Mouse (Mus musculus) forebrain, embryonic 10.5 days (tissue): ENCODE measurements around the gene Tmem89. TPM values are rescaled to one million over a fixed set of nuclear protein-coding genes. Genes with fewer than 3 reads are reported as not detected.

Source experiments
- DNase-seq: peaks from one replicate; pipeline ENCODE4 v3.0.0-alpha.2; 2017; ENCODE audit warnings: low spot score; ENCODE audit errors: extremely low spot score
- H3K27ac ChIP-seq: fragments of 300-500 bp; sonication (generic); 2 replicates; pipeline ENCODE4 v1.5.1; 2016; ENCODE audit warnings: mild to moderate bottlenecking
- H3K27me3 ChIP-seq: fragments of 300-500 bp; sonication (generic); 2 replicates; pipeline ENCODE4 v1.6.1; 2016; ENCODE audit warnings: mild to moderate bottlenecking; ENCODE audit not compliant: poor library complexity, severe bottlenecking
- H3K36me3 ChIP-seq: fragments of 300-500 bp; sonication (generic); replicated peaks from 2 replicates; pipeline ENCODE4 v1.6.1; 2016; ENCODE audit warnings: mild to moderate bottlenecking, moderate library complexity
- H3K4me1 ChIP-seq: fragments of 300-500 bp; sonication (generic); 2 replicates; pipeline ENCODE4 v1.6.1; 2016
- H3K4me3 ChIP-seq: fragments of 300-500 bp; sonication (generic); 2 replicates; pipeline ENCODE4 v1.5.1; 2016; ENCODE audit warnings: mild to moderate bottlenecking, moderate library complexity
- H3K9me3 ChIP-seq: fragments of 300-500 bp; sonication (generic); 2 replicates; pipeline ENCODE4 v1.6.1; 2016; ENCODE audit warnings: mild to moderate bottlenecking, moderate library complexity
- whole genome bisulfite sequencing: fragments of 180-500 bp; shearing (Covaris S2); methylation state at CpG from one replicate; pipeline ENCODE4 v1.1.7; 2016; 5-methylcytosine and 5-hydroxymethylcytosine counted together
- polyA plus RNA-seq: library from polyadenylated mRNA; unstranded; fragments of >200 nt; fragmentation: Nextera tagmentation; extraction: Ambion mirVana; gene quantifications from 2 replicates; pipeline ENCODE4 v1.2.1, GENCODE M21; 2016

Tmem89 gene
- polyA plus RNA-seq, 1 experiment from 2014 or later = not detected

DNA sequence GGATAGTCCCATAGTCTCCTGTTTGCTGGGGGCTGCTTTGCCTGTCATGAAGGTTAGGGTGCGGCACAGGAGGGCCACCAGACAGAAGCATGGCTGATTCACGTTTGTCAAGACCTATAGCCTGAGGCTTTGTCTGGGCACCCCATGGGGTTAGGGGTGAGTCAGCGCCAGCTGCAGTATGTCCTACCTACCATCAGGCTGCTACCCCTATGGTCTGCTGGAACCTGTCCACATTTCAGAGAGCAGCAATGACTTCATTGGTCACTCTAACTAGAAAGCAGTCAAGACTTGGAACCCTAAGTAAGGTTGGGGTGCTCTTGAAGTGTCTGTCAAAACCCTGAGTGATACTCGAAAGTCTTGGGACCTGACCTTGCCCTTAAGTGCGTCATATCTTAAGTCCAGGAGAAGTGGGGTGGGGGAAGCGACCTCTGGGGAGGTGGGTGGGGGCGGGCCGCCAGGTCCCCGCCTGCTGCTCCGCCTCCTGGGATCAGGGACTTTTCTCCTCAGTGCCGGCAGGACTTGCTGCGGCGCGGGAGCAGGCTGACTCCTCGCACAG, 38.7 kb downstream of the Tmem89 start, which contains the start of gene Col7a1:
Col7a1 (plus strand) TSS at position 506 of the 556 bp plus-strand sequence.
- Histone ChIP-seq H3K27ac (peak within 1 kb of the TSS; percentile 32; the same call in 1 of the 2 replicates), H3K36me3 (peaks cover 33% of the 10 kb centered on the region), H3K4me1 (peaks cover 44% of the 10 kb centered on the region), H3K9me3 (no peaks in the 10 kb centered on the region), H3K4me3 (peak within 1 kb of the TSS; percentile 41), H3K27me3 (peaks cover 29% of the 10 kb centered on the region)
- 10% methylated on average over 15 of the region's 15 CpGs for WGBS
- DNase-seq = no peak

DNA sequence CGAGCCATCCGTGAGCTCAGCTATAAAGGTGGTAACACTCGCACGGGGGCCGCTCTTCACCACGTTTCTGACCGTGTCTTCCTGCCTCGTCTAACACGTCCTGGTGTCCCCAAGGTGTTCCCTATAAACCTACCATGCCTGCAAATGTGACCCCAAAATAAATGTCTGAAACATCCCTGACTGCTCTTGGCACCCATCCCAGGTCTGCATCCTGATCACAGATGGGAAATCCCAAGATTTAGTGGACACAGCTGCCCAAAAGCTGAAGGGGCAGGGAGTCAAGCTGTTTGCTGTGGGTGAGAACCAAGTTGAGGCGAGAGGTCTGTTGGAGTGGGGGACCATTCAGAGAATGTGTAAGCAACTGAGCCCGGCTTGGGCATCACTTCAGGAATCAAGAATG, 40.8 kb downstream of the Tmem89 start:
- no peaks in the 10 kb centered on the region for H3K9me3 ChIP-seq
- peaks cover 13% of the 10 kb centered on the region for H3K36me3 ChIP-seq
- H3K4me3 ChIP-seq = no peak overlapping the region
- no peak for DNase-seq
- WGBS = 94% methylated on average over 11 of the region's 11 CpGs
- H3K4me1 ChIP-seq = peaks cover 27% of the 10 kb centered on the region
- peaks cover 29% of the 10 kb centered on the region for H3K27me3 ChIP-seq
- no peak overlapping the region for H3K27ac ChIP-seq

DNA sequence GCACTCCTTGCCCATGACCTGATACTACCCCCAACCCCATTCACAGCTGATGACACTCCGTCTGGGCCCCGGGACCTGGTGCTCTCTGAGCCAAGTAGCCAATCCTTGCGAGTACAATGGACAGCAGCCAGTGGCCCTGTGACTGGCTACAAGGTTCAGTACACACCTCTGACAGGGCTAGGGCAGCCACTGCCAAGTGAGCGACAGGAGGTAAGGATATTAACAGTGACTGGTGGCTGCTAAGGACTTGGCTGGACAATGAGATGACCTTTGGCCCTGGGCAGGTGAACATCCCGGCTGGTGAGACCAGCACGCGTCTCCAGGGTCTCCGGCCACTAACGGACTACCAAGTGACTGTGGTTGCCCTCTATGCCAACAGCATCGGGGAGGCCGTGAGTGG, 41.4 kb downstream of the Tmem89 start:
- peaks cover 7% of the 10 kb centered on the region for H3K36me3 ChIP-seq
- no peak overlapping the region for H3K27ac ChIP-seq
- 93% methylated on average over 11 of the region's 11 CpGs for WGBS
- no peak overlapping the region for H3K4me3 ChIP-seq
- H3K4me1 ChIP-seq = peaks cover 25% of the 10 kb centered on the region
- H3K27me3 ChIP-seq = peaks cover 29% of the 10 kb centered on the region
- H3K9me3 ChIP-seq = no peaks in the 10 kb centered on the region
- no peak for DNase-seq

DNA sequence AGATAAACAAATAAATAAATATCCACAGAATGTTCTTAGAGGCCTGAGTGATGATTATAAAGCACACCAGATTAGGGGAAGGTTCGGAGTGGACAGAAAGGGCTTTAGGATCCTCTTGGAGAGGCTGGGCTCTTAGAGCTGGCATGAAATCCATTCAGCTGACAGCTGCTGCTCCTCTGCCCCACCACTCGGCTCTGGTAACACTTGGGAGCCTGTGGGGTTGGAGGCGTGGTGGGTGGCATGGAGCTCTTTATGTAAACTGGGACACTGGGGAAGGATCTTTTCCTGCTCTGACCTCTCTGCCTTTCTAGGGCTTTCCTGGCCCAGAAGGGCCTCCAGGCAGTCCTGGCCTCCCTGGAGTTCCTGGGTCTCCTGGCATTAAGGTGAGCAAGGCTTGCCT, 49.2 kb downstream of the Tmem89 start:
- Histone ChIP-seq H3K27ac (no peak overlapping the region), H3K9me3 (no peaks in the 10 kb centered on the region), H3K36me3 (no peaks in the 10 kb centered on the region), H3K27me3 (no peaks in the 10 kb centered on the region), H3K4me1 (peaks cover 5% of the 10 kb centered on the region; the same call in 1 of the 2 replicates), H3K4me3 (no peak overlapping the region)
- DNase-seq = no peak
- WGBS = 76% methylated on average over 3 of the region's 3 CpGs

DNA sequence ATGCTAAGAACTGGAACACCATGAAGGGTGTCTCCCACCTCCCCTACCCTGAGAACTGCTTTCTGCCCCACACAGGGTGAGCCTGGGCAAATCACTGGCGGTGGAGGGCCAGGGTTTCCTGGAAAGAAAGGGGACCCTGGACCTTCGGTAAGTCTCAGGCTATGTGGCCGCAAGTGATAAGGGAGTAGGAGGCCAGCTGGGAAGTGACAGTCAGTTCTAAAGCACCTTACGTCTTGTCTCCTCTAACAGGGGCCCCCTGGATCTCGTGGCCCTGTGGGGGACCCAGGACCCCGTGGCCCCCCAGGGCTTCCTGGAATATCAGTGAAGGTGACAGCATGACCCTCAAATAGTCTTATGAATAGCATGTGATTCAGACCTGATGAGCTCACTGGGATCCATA, 49.9 kb downstream of the Tmem89 start:
- Histone ChIP-seq H3K9me3 (no peaks in the 10 kb centered on the region), H3K27me3 (no peaks in the 10 kb centered on the region), H3K4me3 (no peak overlapping the region), H3K4me1 (peaks cover 5% of the 10 kb centered on the region; the same call in 1 of the 2 replicates), H3K36me3 (no peaks in the 10 kb centered on the region), H3K27ac (no peak overlapping the region)
- DNase-seq = no peak
- 81% methylated on average over 6 of the region's 6 CpGs for WGBS

Other genes with a start within 250 kb of the Tmem89 start
- 28.5 and 30.1 TPM in 2 replicates for gene Prkar2a, start 225.3 kb upstream of the Tmem89 start, polyA plus RNA-seq
- 78.3 and 89.3 TPM in 2 replicates for gene Ip6k2, start 130.8 kb upstream of the Tmem89 start, polyA plus RNA-seq
- 14.1 and 18.8 TPM in 2 replicates for gene Nckipsd, start 106.3 kb upstream of the Tmem89 start, polyA plus RNA-seq
- gene Celsr3, start 88.3 kb upstream of the Tmem89 start, polyA plus RNA-seq = 1.5 and 2.1 TPM in 2 replicates
- 11.5 and 11.6 TPM in 2 replicates for gene Slc26a6, start 61.3 kb upstream of the Tmem89 start, polyA plus RNA-seq
- gene Uqcrc1, start 22.0 kb downstream of the Tmem89 start, polyA plus RNA-seq = 468 and 481 TPM in 2 replicates
- 1.5 and 2.3 TPM in 2 replicates for gene Col7a1, start 39.0 kb downstream of the Tmem89 start, polyA plus RNA-seq
- not detected in 2 replicates for gene Ucn2, start 71.4 kb downstream of the Tmem89 start, polyA plus RNA-seq
- 10.5 and 12.4 TPM in 2 replicates for gene Pfkfb4, start 77.2 kb downstream of the Tmem89 start, polyA plus RNA-seq
- 29.7 and 31.5 TPM in 2 replicates for gene Shisa5, start 123.9 kb downstream of the Tmem89 start, polyA plus RNA-seq
- gene Trex1, start 145.1 kb downstream of the Tmem89 start, polyA plus RNA-seq = 7.6 and 9.1 TPM in 2 replicates
- gene Atrip, start 159.5 kb downstream of the Tmem89 start, polyA plus RNA-seq = 34.9 and 35.0 TPM in 2 replicates
- 13.3 and 14.7 TPM in 2 replicates for gene Ccdc51, start 167.9 kb downstream of the Tmem89 start, polyA plus RNA-seq
- 793 and 804 TPM in 2 replicates for gene Tma7, start 168.0 kb downstream of the Tmem89 start, polyA plus RNA-seq
- gene Plxnb1, start 180.8 kb downstream of the Tmem89 start, polyA plus RNA-seq = 27.0 and 28.9 TPM in 2 replicates
- gene Fbxw21, start 247.4 kb downstream of the Tmem89 start, polyA plus RNA-seq = not detected in 2 replicates